Mouse (Mus musculus) frontal cortex, postnatal 14 days (tissue): ENCODE data around the gene Slc22a23.
A peak's percentile ranks its signal among the peaks of the same experiment; 100 is the strongest.

Experiments used
- DNase-seq, 2 experiments: peaks; one replicate each; pipeline ENCODE4 v3.0.0; 2022; ENCODE audit warnings: low spot score in 2 of 2

Slc22a23 gene

DNA sequence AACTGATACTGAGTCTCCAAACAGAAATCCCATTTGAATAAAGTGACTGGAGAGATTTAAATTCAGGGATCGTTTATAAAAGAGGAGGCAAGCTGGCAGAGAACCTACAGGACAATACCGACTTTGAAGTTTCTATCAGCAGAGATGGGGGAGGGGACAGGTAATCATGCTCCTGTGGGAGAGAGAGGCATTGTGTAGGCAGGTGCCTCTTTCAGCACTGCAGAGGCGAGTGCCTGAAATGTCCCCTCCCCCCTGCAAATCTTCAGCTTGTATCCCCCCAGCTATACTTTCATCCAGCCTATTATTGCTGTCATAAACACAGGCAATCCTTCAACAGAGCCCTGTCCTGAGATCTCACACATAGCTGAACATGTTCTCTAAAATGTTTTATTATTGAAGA is 43.4 kb downstream of the Slc22a23 start:
- no peak for DNase-seq

DNA sequence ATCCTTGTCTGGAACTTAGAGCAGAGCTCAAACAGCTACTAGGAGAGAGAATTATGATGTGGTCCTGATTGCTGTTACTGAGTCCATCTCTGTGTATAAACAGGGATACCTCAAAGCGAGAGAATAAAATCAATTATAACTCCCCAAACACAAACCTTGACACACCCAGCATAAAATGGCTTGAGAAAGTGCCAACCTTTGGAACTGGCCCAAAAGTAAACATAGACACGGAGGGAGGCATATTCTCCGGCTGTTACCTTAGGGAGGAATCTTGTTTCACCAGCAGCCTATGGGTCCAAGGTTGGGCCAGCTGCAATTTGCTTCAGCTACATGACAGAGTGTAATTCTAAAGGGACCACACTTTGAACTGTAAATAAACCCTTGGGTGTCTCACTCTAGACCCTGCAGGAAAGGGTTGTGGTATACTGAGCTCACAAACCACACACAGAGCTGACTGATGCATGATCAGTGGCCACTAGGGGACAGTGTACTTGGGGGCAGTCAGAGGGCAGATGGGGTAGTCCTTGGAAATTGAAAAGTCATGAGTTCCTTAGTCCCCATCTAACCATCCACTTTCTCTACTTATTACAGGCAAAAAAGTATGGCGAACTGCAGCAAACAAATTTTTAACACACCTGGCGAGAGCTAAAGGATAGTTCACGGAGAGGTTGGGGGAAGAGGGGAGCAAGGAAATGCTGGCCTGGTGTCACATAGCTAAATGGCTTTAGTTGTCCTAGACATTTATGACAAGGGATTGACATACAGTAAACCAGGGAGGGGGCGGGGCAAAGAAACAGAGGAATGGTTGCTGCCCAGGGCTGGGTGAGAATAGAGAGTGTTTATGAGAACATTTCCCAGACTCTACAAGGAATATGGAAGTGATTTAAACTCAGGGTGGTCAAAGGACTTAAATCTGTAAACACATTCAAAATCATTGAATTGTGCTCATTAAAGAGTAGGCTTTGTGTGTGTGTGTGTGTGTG is 45.3 kb downstream of the Slc22a23 start:
- no peak for DNase-seq

DNA sequence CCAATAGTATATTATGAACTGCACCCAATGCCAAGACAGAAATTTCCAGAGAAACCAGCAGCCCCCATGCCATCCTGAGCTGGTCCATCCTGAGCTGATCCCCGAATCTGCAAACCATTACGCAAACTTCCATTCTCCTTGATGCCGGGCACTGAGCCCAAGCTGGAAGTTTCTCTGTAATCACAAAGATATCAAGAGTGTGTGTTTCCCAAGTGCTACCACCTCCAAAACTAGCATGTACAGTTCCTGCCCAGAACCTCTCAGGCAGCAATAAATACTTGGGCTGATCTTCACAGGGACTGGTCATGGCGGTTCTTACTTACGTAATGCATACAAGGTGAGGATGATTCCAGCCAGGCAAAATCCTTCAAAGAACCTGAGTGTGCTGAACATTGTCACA is 46.3 kb downstream of the Slc22a23 start:
- no peak for DNase-seq

DNA sequence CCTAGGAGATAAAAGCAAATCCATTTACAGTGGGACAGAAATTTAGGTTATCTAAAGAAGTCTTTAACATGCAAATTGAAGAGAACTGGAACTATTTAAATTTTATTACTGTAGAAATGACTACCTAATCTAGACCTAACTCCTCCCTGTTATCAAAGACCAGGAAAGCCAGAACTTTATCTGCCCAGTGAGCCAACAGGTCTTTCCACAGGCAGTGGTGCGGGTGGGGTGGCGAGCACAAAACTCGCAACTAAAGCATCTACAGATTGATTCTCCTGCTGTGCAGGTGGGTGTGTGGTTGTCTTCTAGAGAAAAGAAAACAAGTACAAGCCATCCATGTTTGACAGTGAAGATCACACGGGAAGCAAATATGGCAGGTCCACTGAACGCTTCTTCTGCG is 46.9 kb downstream of the Slc22a23 start:
- DNase-seq, result no peak

DNA sequence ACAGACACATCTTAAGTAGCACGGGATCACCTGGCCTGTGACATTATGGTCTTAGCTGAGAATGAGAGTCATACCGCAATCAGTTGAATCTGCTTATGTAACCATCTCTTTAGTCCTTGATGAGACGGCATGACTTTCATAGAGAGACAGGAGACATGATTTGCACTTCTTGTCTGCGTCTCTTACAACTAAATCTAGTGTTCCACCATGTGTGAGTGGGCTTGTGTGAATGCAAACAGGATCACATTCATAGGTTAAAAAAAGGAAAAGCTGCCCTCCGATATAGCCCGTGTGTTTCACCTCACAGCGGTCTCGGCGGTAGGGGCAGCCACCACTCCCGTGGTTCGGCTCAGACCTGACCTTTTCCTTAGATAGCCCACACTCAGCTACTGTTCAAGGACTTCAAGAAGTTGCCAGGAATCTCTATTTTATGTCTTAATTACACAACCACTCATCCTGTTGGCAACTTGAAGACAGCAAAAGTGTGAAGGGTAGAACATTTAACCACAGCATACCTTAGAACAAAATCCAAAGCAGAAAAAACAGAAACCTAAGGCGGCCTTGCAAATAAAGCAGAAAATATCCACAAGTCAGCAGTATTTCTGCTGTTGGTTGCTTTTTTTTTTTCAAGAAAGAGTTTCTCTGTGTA is 49.1 kb downstream of the Slc22a23 start:
- DNase-seq, result no peak

DNA sequence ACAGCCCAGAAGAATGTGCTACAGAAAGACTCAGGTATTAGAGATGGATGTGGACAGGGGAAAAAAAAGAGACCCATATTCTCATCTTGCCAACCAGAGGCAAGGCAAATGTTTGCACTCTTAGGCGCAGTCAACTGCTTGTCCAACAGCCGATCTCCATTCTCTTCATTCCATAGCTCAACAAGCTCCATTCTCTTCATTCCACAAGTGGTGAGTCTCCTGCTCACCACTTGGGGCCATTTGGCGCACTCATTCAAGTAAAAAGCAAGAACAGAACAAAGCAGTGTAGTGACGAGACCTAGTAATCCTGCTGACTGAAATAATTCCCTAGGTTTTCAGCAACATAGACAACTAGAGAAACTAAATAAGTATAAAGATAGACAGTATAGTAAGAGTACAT is 50.8 kb downstream of the Slc22a23 start:
- no peak for DNase-seq

DNA sequence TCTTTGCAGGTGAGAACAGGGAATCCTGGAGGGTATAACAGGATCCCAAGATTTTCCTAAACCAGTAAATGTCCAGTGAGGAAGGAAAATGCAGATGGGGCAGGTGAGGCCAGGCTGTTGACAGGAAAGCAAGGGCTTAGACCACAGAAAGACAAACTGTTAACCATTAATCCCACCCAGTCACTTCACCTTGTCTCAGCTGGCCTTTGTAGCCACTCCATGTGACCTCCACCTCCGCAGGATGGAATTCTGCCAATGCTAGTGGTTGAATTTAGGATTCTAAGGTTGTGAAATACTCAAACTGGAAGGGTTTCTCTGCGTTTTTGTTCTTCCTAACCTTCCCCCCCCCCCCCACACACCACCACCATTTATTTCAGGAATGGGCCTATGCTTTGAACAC is 52.9 kb downstream of the Slc22a23 start:
- DNase-seq, result no peak

DNA sequence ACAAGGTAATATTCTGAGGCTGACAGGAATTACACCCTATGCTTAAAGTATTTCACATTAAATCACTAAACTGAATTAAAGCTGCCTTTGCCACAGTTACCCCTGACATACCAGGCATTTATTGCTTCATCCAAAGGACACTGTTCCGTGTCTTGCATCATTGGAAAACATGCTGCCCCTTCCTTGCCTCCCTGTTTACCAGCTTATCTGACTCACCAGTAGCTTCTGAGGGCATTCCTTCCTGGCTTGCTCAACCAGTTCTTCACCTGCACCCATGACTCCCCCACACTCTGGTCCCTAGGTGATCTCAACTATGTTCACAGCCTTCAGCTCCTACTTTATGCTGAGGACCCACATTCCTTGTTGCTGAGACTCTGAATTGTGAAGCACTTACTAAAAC is 54.6 kb downstream of the Slc22a23 start:
- no peak for DNase-seq

DNA sequence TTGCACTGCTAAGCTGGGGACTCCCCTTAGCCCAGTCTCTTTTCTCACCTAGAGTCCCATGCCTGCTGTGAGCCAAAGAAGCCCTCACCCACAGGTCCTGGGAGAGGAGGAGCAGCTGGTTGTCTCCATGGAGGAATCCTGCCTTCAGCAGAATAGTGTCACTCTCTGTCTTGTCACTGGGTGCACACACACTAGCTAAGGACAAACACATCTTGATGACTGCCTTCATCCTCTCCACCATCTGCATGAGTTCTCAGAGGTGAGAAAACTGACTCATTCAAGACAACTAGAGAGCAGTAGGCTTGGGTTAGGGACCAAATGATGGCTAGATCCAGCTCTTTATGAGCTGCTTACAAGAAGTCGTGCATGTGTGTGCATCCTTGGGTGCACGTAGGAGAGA is 55.4 kb downstream of the Slc22a23 start:
- DNase-seq, result no peak

DNA sequence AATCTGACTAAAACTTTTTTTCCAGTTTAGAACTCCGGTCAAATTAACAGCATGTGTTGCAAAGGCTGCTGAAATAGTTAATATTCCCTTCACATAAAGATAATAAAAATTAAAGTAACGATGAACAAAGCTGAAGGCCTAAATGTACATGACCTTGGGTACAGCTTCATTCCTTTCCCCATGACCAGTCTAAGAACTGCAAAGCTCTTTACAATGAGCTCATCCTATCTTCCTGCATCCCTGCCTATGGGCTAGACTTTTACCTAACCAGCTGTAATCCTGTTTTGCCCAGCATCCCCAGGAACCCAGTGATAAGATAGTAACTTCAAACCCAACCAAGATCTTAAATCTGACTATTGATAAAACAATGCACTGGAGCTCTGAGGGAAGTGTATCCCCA is 56.9 kb downstream of the Slc22a23 start:
- no peak for DNase-seq

DNA sequence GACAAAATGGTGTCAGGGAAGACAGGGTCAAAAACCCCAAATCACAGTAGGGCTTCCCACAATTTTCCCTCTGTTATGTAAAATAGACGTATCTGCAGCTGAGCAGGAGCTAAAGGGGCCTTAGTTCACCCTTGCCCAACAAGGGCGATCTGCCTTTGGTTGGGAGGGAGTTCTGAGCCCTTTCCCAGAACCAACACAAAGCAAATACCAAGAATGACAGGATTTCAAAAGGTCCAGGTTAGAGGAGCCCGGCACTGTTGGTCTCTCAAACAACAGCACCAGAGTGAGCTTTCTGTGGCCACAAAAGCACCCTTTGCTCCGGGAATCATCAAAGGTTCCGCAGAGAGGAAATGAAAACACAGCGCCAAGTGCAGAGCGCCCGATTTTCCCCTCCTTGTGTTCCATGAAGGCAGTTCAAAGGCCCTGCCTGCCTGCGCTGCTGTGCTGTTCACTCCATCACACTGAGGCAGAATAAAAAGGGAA is 57.3 kb downstream of the Slc22a23 start:
- DNase-seq, result no peak

DNA sequence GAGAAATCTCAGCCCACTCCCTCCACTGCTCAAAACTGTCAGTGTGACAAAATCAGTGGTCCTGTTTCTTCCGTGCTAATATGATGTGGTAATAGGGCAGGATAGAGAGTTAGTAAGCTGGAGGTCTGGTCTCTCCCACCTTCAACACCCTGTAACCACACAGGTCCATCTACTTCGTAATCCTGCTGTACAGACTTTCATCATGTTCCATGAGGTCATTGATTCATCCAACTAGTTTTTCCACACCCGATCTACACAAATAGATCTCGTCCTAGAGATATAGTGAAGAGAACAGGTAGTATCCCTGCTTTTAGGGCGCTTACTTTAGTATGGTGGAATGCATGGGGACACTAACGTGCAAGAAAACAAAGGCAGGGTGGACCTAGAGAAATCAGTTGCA is 63.6 kb downstream of the Slc22a23 start:
- DNase-seq, result no peak

DNA sequence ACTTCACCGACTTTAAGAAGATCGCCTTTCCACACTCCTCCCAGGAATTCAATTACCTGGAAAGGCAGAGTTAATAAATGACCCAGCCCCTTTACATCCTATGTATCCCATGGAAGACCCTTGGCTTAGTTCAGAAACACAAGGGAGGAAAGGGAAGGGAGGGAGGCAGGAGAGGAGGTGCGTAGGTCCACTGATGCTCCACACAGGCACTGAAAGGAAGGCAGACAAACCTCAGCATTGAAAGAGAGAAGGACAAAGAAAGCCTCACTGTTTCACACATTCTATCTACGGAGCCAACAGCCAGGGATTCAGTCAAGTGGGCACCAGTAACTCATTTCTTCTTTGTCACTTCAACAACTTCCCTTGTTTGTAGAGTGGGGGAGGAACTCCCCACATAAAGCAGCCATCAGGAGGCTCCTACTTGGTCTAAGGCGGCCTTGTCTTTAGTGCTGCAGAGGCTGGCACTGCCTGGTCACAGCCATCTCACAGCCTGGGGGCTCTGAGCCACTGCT is 66.2 kb downstream of the Slc22a23 start:
- DNase-seq, result peak in 1 of 2 experiments; percentile 46

DNA sequence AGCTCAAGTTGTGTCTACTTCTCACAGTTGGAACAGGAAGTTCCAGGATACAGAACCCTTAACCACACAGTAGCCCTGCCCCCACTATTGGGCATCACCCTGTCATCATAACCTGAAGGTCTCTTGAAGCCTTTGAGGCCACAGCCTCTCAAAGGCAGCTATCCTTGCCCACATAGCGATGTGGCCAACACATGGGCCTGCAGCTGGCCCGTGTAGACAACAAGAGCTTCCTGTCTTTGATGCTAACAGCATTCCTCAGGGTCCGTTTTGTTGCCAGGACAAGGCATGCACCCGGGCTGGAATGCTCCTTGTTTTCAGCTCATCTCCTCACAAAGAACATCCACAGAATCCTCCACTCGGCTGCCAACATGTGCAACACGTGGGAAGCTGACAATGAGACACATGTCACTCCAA is 66.7 kb downstream of the Slc22a23 start:
- DNase-seq, result no peak

DNA sequence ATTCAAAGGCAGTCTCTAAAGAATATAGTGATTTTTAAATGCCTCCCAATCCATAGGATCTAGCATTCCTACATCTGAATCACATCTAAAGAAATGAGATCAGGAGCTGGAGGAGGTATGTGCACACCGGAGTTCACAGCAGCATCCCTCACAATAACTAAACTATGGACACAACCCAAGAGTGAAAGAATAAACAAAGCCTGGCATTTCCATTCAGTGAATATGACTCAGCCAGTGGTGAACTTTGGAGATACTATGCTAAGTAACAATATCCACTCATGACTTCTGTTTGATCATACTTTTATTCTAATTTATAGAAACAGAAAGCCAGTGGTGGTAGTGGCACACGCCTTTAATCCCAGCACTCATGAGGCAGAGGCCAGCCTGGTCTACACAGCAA is 67.4 kb downstream of the Slc22a23 start:
- no peak for DNase-seq

DNA sequence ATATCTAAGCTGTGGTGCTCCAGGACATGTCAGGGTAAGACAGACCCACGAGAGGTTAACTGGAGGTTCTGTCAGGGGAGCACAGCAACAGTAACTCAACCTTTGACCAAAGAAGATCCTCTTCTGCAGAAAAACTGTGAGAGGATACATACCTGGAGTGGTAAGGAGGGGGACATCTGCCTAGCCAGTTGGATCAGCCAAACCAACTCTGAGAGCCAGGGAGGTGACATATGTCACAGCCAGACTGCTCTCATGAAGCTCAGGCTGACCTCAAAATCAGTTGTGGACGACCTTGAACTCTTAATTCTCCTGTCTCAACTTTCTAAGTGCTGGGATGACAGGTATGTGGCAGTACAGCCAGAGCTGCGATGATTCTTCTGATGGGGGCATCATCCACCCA is 68.0 kb downstream of the Slc22a23 start:
- DNase-seq, result no peak

DNA sequence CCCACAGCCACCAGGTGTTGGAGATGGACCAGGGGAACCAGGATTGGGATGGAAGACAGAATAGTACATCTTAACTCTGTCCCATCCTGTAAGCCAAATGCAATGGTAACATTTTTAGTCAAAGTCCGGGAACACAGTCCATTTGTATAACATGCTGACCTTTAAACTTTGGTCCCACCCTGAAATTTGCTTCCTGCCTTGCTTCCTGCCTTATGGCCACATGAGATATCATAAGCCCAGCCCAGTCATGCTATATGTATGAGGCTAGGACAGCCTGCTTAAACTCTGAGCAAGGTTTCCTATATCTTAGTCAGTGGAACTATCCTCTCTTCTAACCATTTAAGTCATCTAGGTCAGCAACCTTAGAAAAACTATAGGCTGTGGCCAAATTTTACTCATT is 70.1 kb downstream of the Slc22a23 start:
- DNase-seq, result no peak

DNA sequence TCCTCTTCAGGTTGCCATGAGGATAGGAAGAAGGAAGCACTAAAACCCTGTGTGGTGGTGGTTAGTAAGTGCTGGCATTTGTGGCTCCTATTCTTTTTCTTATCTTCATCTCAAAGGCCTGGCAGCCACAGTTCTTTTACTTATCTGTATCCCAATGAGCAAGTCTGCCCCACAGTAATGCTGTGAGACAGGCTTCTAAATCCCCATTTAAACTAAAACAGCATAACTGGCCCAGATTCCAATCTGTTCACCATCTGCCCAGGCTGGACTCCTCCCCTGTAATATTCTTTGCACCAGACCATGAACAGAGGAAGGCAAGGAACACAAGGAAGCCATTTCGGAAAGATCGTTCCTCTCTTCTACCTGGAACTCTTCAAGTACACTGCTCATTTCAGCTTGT is 70.6 kb downstream of the Slc22a23 start:
- DNase-seq, result no peak

DNA sequence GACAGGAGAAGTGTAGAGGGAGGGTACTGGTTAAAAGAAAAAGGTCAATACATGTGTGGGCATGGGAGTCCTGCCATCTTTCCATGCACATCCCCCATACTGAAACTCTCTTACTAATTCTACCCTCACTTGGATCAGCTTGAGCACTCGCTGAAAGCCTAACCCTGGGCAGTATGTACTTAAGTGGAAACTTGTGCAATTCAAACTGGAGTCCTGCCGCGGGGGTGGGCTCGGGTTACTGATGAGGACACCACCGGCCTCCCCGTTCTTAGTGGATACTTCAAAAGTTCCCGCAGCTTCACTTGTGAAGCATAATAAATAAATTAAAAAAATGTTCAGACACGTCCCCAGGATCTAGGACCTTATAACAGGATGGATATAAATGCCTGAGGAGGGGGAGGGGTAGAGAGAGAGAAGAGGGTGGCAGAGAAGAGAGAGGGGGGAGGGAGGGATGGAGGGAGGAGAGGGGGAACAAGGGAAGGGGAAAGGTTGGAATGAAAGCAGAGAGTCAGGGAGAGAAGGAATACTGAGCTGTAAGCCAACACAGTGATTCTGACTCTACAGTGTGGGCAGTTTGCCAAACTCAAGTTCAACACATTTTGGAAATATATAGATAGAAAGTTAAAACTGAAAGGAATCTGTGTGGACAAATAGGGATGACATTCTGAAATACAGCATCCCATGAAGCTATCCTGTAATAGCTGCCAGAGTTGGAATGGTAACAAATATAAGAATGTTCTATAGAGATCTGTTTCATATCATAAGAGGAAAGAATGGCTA is 72.5 kb downstream of the Slc22a23 start:
- DNase-seq, result no peak

DNA sequence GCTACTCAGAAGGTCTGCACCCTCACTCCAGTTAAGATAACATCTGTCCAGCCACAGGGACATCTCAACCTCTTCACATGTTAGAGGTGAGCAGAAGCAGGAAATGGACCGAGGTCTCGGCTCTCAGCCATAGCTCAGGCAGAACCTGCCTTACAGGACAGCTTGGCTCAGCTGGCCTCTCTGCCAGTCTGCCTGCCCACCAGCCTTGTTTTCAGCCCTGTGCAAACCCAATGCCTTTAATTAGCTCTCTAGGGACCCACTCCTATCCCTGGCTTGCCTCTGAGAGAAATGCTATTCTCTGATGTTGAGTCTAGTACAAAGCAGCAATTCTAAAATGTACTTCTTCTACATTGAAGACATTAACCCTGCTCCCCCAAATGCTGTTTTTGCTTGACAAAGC is 73.3 kb downstream of the Slc22a23 start:
- DNase-seq, result no peak

DNA sequence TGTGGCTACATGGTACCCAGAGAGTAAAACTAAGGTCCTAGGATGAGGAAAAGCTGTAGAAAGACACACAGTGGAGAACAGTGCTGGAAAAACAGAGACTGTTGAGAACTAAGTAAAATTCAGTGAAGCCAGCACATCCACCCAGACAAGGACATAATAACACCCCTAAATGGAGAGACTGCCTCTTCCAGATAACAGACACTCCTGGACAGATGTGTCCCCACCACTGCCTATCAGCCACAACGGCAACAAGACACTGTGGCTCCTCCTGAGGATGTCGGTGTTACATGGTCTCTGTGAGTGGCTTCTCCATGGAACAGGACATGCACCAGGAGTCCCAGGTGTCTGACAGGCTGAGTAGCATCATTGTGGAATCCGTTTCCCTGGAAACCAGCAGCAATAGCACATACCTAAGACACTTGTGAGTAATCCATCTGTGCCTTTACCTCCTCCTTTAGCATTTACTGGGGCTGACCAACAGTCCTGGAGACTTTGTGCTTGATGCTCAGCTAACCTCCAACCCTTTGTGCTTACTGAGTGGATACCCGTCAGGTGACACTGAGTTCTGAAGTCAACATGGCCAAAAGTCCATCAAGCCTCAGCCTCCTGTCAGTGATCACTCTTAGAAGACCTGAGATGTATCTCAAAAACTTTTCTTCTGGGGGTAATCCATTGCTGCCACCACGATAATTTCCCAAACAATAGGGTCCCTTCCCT is 73.9 kb downstream of the Slc22a23 start:
- no peak for DNase-seq
